Mouse (Mus musculus): ENCODE results near the gene Map7d1.
"Not testable (repeated sequence)": the region's sequence is repeated elsewhere in the genome, so short reads cannot be mapped to it uniquely, and the experiment has no call there.

The Map7d1 gene

DNA sequence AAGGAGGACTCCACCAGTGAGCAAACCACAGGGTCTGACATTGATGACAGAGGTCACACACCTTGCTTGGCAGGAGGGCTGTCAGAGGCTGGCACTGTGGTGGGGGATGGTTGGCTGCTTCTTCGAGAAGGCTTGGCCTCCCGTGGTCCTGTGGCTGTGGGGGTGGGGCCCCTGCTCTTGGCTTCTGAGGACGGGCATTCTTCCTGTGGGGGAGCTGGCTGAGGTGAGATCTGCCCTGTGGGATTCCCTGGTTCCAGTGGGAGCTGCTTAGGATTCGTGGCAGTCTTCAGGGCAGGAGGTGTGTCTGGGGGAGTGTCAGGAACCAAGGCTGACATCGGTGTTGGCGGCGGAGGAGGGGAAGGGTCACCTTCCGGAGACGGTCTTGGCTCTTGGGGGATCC is 14.2 kb downstream of the Map7d1 start:
- no peak for DNase-seq (ENCODE audit: low spot score in 2 of 2)

GRCm38 (mm10) chr4:126239862-126240475 is 16.2 kb downstream of the Map7d1 start:
- DNase-seq (ENCODE audit: low spot score in 2 of 2), result no peak

DNA sequence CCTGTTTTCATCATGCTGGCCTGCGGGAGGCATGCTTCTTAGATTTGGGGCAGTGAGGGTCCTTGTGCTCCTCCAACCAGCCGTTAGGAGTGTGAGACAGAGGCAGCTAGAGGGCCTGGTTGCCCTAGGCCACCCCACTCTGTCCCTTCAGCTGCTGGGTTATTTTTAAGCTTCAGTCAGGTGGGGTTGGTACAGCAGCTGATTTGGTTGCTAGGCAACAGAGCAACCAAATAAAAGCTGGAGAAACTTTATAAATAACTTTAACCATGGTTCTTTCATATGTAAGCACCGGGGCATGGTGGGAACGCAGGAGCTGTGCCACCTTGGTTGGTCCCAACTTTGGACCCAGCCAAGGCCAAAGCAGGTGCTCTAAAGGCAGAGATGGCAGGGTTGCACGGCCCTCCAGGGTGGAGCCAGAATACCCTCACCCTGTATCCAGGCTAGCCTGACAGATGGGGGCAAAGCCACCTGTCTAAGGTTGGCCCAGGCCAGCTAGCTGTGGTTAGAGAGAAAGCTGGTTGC is 18.4 kb downstream of the Map7d1 start:
- peak in 1 of 2 experiments; percentile 59 for DNase-seq (ENCODE audit: low spot score in 2 of 2)

- DNase-seq (ENCODE audit: low spot score in 2 of 2), result peak in 1 of 2 experiments; percentile 4
These were observed 19.5 kb downstream of the Map7d1 start for GRCm38 (mm10) chr4:126236467-126237280.

- peak in 1 of 2 experiments; percentile 1 for DNase-seq (ENCODE audit: low spot score in 2 of 2)
These were observed 21.0 kb downstream of the Map7d1 start for GRCm38 (mm10) chr4:126235191-126235590.

DNA sequence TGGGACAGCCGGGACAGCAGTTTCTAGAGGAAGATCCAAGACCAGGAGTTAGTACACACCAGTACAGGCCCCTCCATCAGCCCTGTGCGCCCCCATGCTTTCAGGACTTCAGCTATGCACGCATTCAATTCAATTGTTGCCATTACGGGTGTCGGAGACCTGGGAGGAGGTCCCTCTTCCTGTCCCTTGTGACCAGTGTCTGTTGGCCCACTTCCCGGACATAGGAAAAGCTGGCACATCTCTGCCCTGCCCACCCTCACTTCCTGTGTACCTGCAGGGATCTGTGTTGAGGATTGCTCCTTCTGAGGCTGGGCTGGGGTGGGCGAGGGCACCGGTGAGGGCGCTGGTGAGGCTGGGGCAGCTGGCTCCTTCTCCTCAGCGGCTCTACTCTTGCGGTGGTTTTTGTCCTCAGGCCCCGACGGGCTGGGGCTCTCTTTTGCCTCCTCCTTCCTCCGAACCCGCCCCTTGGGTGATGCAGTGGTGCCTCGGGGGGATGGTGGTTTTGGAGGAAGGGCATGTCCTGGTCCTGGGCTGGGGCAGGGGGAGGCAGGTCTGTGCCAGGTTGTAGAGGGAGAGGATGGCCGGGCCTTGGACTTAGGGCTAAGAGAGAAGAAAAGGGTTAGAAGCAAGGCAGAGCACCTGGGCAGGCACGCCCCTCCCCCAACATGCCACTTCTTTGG is 21.5 kb downstream of the Map7d1 start:
- no peak for DNase-seq (ENCODE audit: low spot score in 2 of 2)

GRCm38 (mm10) chr4:126233676-126234308 is 22.4 kb downstream of the Map7d1 start:
- no peak for DNase-seq (ENCODE audit: low spot score in 2 of 2)

DNA sequence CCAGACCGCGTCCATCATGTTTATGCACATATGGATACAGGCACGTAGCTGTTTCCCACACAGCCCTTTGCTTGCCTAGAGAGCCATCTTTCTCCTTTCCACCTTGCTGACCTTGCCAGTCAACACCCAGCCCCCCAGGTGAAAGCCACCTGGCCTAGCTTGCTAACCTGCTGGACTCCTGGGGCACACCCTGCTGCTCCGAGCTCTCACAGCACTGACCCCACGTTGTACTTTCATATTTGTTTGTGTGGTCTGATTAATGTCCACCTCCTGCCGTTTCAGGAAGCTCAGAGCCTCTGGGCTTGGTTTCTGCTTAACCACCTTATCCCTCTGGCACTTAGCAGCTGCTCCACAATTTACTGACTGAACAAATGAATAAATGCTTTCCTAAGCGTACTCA is 26.2 kb downstream of the Map7d1 start:
- no peak for DNase-seq (ENCODE audit: low spot score in 2 of 2)

- DNase-seq (ENCODE audit: low spot score in 2 of 2), result no peak
These were observed 28.0 kb downstream of the Map7d1 start for GRCm38 (mm10) chr4:126228144-126228543.

- DNase-seq (ENCODE audit: low spot score in 2 of 2), result peak; percentile 87 to 88
These were observed 28.9 kb downstream of the Map7d1 start for GRCm38 (mm10) chr4:126227077-126227761.

- no peak for DNase-seq (ENCODE audit: low spot score in 2 of 2)
These were observed 29.5 kb downstream of the Map7d1 start for GRCm38 (mm10) chr4:126226640-126227039.

DNA sequence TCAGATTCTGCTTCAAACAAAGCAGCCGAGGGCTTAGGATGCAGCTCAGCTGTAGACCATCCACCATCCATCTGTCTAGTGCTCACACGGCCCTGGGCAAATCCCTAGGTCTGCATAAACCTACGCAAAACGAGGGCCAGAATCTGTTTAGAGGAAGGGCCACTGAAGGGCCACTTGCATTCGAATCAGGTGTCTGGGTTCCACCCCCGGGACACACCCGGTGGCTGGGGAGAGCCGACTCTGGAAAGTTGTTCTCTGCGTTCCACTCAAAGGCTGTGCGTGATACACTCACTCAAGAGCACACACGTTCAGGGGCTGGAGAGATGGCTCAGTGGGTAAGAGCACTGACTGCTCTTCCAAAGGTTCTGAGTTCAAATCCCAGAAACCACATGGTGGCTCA is 33.5 kb downstream of the Map7d1 start:
- DNase-seq (ENCODE audit: low spot score in 2 of 2), result no peak

GRCm38 (mm10) chr4:126220045-126220444 is 36.1 kb downstream of the Map7d1 start:
- DNase-seq (ENCODE audit: low spot score in 2 of 2), result no peak

DNA sequence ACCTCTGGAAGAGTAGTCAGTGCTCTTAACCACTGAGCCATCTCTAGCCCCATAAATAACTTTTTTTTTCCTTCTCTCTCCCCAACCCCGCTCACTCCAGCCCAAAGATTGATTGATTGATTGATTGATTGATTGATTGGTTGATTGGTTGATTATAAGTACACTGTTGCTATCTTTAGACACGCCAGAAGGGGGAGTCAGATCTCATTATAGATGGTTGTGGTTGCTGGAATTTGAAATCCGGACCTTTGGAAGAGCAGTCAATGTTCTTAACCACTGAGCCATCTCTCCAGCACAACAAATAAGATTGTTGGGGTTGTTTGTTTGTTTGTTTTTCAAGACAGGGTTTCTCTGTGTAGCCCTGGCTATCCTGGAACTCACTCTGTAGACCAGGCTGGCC is 36.6 kb downstream of the Map7d1 start:
- DNase-seq (ENCODE audit: low spot score in 2 of 2), result not testable (repeated sequence)

GRCm38 (mm10) chr4:126217771-126218170 is 38.4 kb downstream of the Map7d1 start:
- DNase-seq (ENCODE audit: low spot score in 2 of 2), result no peak

- no peak for DNase-seq (ENCODE audit: low spot score in 2 of 2)
These were observed 49.1 kb downstream of the Map7d1 start for GRCm38 (mm10) chr4:126207081-126207480.

GRCm38 (mm10) chr4:126205386-126205785 is 50.8 kb downstream of the Map7d1 start:
- DNase-seq (ENCODE audit: low spot score in 2 of 2), result no peak

GRCm38 (mm10) chr4:126204661-126205230 is 51.4 kb downstream of the Map7d1 start:
- DNase-seq (ENCODE audit: low spot score in 2 of 2), result no peak

DNA sequence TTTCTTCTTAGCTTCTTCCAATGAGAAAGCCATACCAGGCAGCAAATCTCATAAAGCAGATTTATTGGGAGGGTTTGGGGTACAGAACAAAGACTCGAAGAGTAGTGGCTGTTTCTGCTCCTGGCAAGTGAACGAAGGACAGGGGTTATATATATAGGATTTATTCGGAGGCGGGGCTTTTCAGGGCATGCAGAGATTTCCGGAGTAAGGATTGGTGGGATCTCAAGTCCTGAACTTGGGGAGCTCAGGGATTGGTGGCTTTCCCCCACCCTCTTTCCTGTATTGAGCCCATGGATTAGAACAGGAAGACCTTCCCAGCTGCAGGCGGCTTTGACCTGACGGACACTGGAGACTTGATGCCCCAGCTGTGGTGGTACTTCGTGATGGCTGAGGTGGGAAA is 52.1 kb downstream of the Map7d1 start:
- DNase-seq (ENCODE audit: low spot score in 2 of 2), result no peak

DNA sequence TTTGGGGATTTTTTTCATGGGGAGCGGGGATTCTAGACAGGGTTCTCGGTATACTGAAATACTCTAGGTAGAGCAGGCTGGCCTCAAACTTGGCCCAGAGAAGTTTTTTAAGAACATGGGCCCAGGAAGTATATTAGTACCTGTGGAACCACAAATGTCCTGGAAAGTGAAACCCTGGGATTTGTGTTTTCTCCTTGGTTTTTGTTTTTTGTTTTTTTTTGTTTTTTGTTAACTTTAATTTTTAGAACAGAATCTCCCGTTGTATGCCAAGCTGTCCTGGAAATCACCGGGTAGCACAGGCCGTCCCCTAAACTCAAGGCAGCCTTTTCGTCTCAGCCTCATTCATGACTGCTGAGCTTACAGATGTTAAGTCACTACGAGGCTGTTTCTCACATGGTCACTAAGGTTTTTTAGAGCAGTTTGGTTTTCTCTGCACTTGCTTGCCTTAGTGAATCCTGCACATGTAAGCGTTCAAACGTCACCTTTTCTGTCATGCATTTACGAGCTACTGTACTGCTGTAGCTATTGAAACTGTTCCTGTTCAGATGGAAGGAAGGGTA is 52.7 kb downstream of the Map7d1 start:
- DNase-seq (ENCODE audit: low spot score in 2 of 2), result no peak
